Mouse (Mus musculus): ENCODE results near the gene Ptpro. TPM values are rescaled to one million over a fixed set of nuclear protein-coding genes. Genes with fewer than 3 reads are reported as not detected.

Gene Ptpro
- polyA plus RNA-seq, 2 experiments = 2.0 to 2.3 TPM

GRCm38 (mm10) chr6:137455537-137456041 lies 203.5 kb downstream of the Ptpro start:
- Histone ChIP-seq H3K9me3 (ENCODE audit: control insufficient read depth, low read length) (no peaks in the 10 kb centered on the region), H3K27ac (replicated peaks; ENCODE audit: low read depth, low read length) (no peak overlapping the region), H3K4me1 (ENCODE audit: control insufficient read depth, insufficient read depth, low read length) (peaks cover 5% of the 10 kb centered on the region), H3K9ac (ENCODE audit: low read depth, low read length, severe bottlenecking) (no peak overlapping the region), H3K4me2 (replicated peaks; ENCODE audit: low read depth, low read length, severe bottlenecking) (no peak overlapping the region), H3K27me3 (ENCODE audit: control insufficient read depth, insufficient read depth, low read length) (0 out of 2 replicates have a peak, but pooled peaks cover 4% of the 10 kb centered on the region), H3K4me3 (replicated peaks; ENCODE audit: low read length) (no peak overlapping the region), H3K36me3 (ENCODE audit: control insufficient read depth, insufficient read depth, low read length) (no peaks in the 10 kb centered on the region)
- peak; percentile 79 for DNase-seq (ENCODE audit: low spot score)
- WGBS = 11% methylated on average over 10 of the region's 10 CpGs
- peak; percentile 79 for ATAC-seq (ENCODE audit: low FRiP score, low read depth)
- TF ChIP-seq POLR2A (IDR thresholded peaks at IDR 0.05; ENCODE audit: borderline replicate concordance, extremely low read depth, insufficient read depth, insufficient read length) = no peak

- TF ChIP-seq POLR2A (IDR thresholded peaks at IDR 0.05; ENCODE audit: borderline replicate concordance, extremely low read depth, insufficient read depth, insufficient read length) = no peak
- Histone ChIP-seq H3K4me1 (ENCODE audit: control insufficient read depth, insufficient read depth, low read length) (peaks cover 5% of the 10 kb centered on the region), H3K4me3 (replicated peaks; ENCODE audit: low read length) (no peak overlapping the region), H3K9ac (ENCODE audit: low read depth, low read length, severe bottlenecking) (no peak overlapping the region), H3K27me3 (ENCODE audit: control insufficient read depth, insufficient read depth, low read length) (0 out of 2 replicates have a peak, but pooled peaks cover 4% of the 10 kb centered on the region), H3K4me2 (replicated peaks; ENCODE audit: low read depth, low read length, severe bottlenecking) (no peak overlapping the region), H3K27ac (replicated peaks; ENCODE audit: low read depth, low read length) (no peak overlapping the region), H3K9me3 (ENCODE audit: control insufficient read depth, low read length) (no peaks in the 10 kb centered on the region), H3K36me3 (ENCODE audit: control insufficient read depth, insufficient read depth, low read length) (no peaks in the 10 kb centered on the region)
- WGBS = 72% methylated on average over 7 of the region's 7 CpGs
- DNase-seq (ENCODE audit: low spot score) = no peak
- ATAC-seq (ENCODE audit: low FRiP score, low read depth) = no peak
Observed at GRCm38 (mm10) chr6:137456064-137456463, 203.9 kb downstream of the Ptpro start.

GRCm38 (mm10) chr6:137457210-137457609 lies 205.1 kb downstream of the Ptpro start:
- Histone ChIP-seq H3K4me1 (ENCODE audit: control insufficient read depth, insufficient read depth, low read length) (peaks cover 5% of the 10 kb centered on the region), H3K27ac (replicated peaks; ENCODE audit: low read depth, low read length) (no peak overlapping the region), H3K36me3 (ENCODE audit: control insufficient read depth, insufficient read depth, low read length) (no peaks in the 10 kb centered on the region), H3K9ac (ENCODE audit: low read depth, low read length, severe bottlenecking) (no peak overlapping the region), H3K4me3 (replicated peaks; ENCODE audit: low read length) (no peak overlapping the region), H3K9me3 (ENCODE audit: control insufficient read depth, low read length) (no peaks in the 10 kb centered on the region), H3K4me2 (replicated peaks; ENCODE audit: low read depth, low read length, severe bottlenecking) (no peak overlapping the region), H3K27me3 (ENCODE audit: control insufficient read depth, insufficient read depth, low read length) (0 out of 2 replicates have a peak, but pooled peaks cover 4% of the 10 kb centered on the region)
- TF ChIP-seq POLR2A (IDR thresholded peaks at IDR 0.05; ENCODE audit: borderline replicate concordance, extremely low read depth, insufficient read depth, insufficient read length) = no peak
- WGBS = 54% methylated on average over 7 of the region's 7 CpGs
- DNase-seq (ENCODE audit: low spot score) (no peak), ATAC-seq (ENCODE audit: low FRiP score, low read depth) (no peak)

GRCm38 (mm10) chr6:137458136-137458535 lies 206.0 kb downstream of the Ptpro start:
- ATAC-seq (ENCODE audit: low FRiP score, low read depth) (no peak), DNase-seq (ENCODE audit: low spot score) (no peak)
- Histone ChIP-seq H3K4me3 (replicated peaks; ENCODE audit: low read length) (no peak overlapping the region), H3K4me2 (replicated peaks; ENCODE audit: low read depth, low read length, severe bottlenecking) (no peak overlapping the region), H3K27ac (replicated peaks; ENCODE audit: low read depth, low read length) (no peak overlapping the region), H3K4me1 (ENCODE audit: control insufficient read depth, insufficient read depth, low read length) (peaks cover 5% of the 10 kb centered on the region), H3K9me3 (ENCODE audit: control insufficient read depth, low read length) (no peaks in the 10 kb centered on the region), H3K36me3 (ENCODE audit: control insufficient read depth, insufficient read depth, low read length) (no peaks in the 10 kb centered on the region), H3K9ac (ENCODE audit: low read depth, low read length, severe bottlenecking) (no peak overlapping the region), H3K27me3 (ENCODE audit: control insufficient read depth, insufficient read depth, low read length) (0 out of 2 replicates have a peak, but pooled peaks cover 4% of the 10 kb centered on the region)
- TF ChIP-seq POLR2A (IDR thresholded peaks at IDR 0.05; ENCODE audit: borderline replicate concordance, extremely low read depth, insufficient read depth, insufficient read length) = no peak
- 83% methylated on average over 7 of the region's 7 CpGs for WGBS

- no peak overlapping the region for H3K27ac ChIP-seq (replicated peaks; ENCODE audit: low read depth, low read length)
- peaks cover 7% of the 10 kb centered on the region; the same call in 1 of the 2 replicates for H3K4me1 ChIP-seq (ENCODE audit: control insufficient read depth, insufficient read depth, low read length)
- H3K27me3 ChIP-seq (ENCODE audit: control insufficient read depth, insufficient read depth, low read length) = no peaks in the 10 kb centered on the region
- no peak overlapping the region for H3K4me2 ChIP-seq (replicated peaks; ENCODE audit: low read depth, low read length, severe bottlenecking)
- DNase-seq (ENCODE audit: low spot score) (no peak), ATAC-seq (ENCODE audit: low FRiP score, low read depth) (no peak)
- TF ChIP-seq POLR2A (IDR thresholded peaks at IDR 0.05; ENCODE audit: borderline replicate concordance, extremely low read depth, insufficient read depth, insufficient read length) = no peak
- 83% methylated on average over 5 of the region's 5 CpGs for WGBS
- H3K36me3 ChIP-seq (ENCODE audit: control insufficient read depth, insufficient read depth, low read length) = no peaks in the 10 kb centered on the region
- no peaks in the 10 kb centered on the region for H3K9me3 ChIP-seq (ENCODE audit: control insufficient read depth, low read length)
- no peak overlapping the region for H3K9ac ChIP-seq (ENCODE audit: low read depth, low read length, severe bottlenecking)
- H3K4me3 ChIP-seq (replicated peaks; ENCODE audit: low read length) = no peak overlapping the region
Observed at GRCm38 (mm10) chr6:137463771-137464170, 211.7 kb downstream of the Ptpro start.

Data from limb, embryonic 14.5 days (tissue).